Mouse (Mus musculus) telencephalon, adult 2 months (tissue): ENCODE results near the gene Wdr77.
A peak's percentile ranks its signal among the peaks of the same experiment; 100 is the strongest.
"Not testable (repeated sequence)": the region's sequence is repeated elsewhere in the genome, so short reads cannot be mapped to it uniquely, and the experiment has no call there.

Source experiments
- DNase-seq: peaks from one replicate; pipeline ENCODE4 v3.0.0-alpha.2; 2011; ENCODE audit warnings: low read depth, low spot score

The Wdr77 gene

DNA sequence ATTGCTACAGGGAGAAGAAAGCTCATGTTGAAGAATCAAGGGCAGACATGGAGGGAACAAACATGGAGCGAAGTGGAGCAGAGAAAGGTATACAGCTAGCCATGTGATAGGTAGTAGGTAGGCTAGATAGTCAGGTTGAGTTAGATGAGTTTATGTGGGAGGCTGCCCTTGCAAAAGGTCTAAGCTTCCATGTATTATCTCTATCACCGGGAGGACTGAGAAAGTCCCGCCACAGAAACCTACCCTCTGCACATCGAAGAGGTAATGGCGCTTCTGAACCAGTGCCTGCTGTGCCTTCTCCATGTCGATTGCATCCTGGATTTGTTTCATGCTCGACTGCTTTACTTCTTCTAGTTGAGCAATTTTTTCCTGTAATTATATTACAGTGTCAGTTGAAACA is 7.8 kb upstream of the Wdr77 start:
- no peak for DNase-seq

DNA sequence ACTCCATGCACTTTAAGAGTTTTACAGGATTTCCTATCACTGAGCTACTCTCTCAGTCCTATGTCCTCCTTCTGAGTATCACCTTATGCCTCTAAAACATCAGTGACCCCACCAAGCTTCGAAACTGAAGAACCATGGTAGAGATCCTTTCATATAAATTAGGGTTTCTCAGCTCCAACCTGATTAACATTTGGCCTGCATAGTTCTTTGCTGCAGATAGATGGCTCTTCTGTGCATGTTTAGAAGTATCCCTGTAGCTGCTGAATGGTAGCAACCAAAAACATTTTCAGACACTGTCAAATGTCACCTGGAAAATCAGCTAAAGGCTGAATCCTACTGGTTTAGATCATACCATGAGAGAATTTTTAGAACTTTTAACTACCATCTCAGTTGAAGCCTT is 1.9 kb upstream of the Wdr77 start:
- DNase-seq = no peak

GRCm38 (mm10) chr3:105958204-105958603 is 965 bp upstream of the Wdr77 start:
- no peak for DNase-seq

DNA sequence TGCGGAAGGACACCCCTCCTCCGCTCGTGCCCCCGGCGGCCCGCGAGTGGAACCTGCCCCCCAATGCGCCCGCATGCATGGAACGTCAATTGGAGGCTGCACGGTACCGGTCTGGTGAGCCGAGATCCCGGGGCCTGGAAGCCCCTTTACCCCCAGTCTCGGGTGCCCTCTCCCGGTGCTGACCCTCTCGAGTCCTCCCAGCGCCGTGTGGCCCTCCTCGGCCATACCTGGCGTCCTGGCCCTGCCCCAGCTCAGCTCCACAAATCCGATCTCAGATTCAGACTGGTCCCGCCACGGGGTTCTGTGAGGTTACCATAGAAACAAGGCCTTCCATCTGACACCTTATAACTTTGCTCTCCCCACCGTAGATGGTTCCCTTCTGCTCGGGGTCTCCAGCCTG is 416 bp downstream of the Wdr77 start:
- no peak for DNase-seq

DNA sequence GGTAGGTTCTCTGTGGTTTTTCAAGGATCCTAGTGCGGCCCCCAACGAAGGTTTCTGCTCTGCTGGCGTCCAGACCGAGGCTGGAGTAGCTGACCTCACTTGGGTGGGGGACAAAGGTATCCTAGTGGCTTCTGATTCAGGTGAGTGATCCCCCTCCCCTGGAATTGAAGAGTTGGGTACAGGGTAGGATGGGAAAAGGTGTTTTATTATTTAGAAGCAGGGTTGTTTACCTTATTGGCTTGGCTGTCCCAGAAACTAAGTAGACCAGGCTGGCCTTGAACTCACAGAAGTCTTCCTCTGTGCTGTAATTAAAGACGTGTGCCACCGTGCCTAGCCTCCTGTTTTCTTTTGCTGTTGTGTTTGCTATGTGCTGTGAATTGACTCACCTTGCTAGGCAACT is 830 bp downstream of the Wdr77 start, which contains the start of gene Atp5f1:
Gene Atp5f1, minus strand, starts transcription at position 101 of the 400 bp plus-strand sequence.
- no peak for DNase-seq

DNA sequence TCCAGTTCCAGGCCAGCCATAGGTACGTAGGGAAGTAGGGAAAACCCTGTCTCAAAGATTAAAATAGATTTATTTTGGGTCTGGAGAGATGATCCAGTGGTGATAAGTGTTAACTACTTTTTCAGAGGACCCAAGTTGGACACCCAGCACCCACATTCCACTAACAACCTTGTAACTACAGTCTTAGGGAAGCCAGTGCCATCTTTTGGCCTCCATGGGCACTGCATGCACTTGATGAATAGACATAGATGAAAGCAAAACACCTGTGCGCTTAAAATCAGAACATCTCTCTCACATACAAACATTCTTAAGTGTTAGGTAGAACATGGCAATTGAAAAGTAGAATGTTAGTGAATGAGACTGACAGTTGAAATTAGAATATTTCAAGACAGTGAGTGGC is 1.5 kb downstream of the Wdr77 start:
- DNase-seq = no peak

DNA sequence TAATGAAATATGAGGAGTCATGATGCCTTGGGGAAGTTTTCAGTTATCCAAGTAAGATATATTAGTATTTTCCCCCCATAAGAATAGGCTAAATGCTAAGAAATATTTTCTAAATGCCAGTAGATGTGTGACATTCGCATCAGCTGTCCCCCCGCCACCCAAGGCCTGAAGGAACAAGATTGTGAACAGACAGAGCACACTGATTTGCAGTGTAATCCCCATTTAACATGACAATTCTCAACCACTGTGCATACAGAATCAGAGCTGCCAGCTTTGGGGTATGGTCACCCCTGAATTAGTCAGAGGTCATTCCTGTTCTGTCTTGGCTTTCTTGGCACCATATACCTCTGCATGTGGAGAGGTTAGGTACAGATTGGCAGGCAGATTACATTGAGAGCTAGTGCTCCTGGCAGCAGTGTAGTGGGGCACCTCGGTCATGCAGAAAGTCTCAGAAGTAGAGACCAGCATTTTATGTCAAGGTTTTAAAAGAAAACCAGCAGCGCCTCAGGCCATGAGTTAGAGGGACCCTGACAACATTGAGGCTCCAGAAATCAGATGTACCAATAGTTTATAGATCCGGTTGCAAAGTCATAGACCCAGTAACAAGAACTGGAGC is 12.8 kb downstream of the Wdr77 start:
- DNase-seq = no peak

GRCm38 (mm10) chr3:105973411-105973810 is 14.2 kb downstream of the Wdr77 start, which contains the start of gene Ovgp1:
Gene Ovgp1, plus strand, starts transcription at chr3:105973711.
- no peak for DNase-seq

DNA sequence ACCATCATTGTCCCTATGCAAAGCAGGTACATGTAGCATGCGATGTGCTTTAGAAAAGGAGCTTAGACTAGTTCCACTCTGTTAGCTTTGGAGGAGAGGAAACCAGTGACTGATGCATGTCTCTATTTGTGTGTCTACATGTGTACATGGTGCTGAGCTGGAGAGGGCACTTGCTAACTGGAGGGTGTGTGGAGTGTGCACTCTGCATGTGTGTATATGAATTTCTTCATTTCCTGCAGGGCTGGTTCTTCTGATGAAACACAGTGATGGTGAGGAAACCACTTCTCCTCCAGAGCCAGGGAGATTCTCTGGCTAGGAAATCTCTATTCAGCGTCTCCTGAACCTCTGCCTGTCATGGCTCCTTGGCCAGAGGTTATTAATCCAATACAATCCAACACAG is 15.0 kb downstream of the Wdr77 start:
- DNase-seq = no peak

DNA sequence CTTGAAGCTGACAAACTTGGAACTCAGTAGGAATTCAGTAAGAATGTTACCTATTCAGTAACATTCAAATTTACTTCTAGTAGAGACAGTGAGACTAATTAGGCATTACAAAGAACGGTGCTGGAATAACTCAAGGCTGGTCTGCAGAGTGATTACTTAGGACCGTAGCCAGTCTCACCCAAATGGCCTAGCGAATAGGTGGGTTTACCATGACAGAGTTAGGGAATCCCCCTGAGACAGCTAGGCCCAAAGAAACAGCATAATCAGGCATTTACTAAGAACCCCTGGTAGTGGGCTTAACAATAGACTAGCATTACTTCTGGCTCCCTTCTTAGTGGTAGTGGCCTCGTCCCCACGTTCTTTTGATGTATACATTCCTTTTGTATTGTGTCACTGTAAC is 30.4 kb downstream of the Wdr77 start:
- DNase-seq = not testable (repeated sequence)

DNA sequence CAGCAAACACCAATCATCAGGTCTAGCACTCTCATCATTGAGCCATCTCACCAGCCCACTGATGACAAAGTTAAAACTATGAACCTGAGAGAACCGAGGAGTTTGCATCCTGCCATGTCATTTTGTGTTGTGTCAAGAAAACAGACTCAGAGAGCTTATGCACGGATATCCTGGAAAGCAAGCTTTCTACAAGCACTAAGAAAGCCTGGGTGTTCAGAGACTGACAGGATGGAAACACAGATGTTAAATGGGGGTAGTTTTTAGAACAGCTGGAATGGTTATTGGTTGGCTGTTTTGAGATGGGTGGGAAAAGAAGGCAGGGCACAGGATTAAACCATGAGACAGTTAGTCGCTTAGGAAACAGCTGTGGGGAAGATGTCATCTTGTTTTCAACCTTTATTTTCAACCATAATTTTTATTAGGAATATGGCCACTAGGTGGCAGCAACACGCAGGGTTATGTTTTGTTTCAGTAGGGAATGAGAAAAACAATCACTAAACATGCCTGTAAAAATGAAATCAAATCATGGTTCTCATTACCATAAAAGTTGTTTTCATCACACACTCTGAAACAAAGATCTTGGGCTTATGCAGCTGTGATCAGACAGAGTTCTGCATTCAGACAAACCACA is 32.6 kb downstream of the Wdr77 start:
- DNase-seq = peak; percentile 33

DNA sequence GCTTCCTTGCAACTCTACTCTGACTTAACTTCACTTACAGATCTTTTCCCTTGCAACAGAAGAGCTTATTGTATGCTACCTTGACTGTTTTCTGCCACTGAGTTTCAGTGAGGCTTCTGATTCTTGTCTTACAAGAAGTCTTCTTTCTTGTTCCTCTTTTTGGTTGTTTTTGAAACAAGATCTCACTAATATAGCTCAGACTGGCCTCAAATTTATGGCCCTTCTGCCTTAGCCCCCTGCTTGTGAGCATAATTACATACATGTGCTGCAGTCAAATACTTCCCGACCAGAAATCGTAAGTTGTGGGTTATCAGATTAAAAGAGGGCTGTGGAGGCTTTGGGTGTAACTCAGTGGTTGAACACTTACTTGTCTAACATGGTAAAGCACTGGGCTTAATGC is 35.6 kb downstream of the Wdr77 start:
- DNase-seq = no peak

- DNase-seq = no peak
Measured at GRCm38 (mm10) chr3:106000707-106001375, 41.7 kb downstream of the Wdr77 start.

- DNase-seq = peak; percentile 59
Measured at GRCm38 (mm10) chr3:106001416-106002370, 42.5 kb downstream of the Wdr77 start.

DNA sequence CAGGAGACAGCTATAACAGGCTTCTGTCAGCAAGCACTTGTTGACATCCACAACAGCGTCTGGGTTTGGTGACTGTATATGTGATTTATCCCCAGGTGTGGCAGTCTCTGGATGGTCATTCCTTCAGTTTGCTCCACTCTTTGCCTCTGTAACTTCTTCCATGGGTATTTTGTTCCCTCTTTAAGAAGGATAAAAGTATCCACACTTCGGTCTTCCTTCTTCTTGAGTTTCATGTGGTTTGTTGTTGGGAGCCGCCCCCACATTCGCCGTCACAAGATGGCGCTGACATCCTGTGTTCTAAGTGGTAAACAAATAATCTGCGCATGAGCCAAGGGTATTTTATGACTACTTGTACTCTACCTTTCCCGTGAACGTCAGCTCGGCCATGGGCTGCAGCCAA is 44.2 kb downstream of the Wdr77 start:
- DNase-seq = not testable (repeated sequence)

GRCm38 (mm10) chr3:106014546-106014945 is 55.4 kb downstream of the Wdr77 start, which contains the start of gene Pifo:
Gene Pifo, minus strand, starts transcription at chr3:106014646.
- no peak for DNase-seq
